Mouse (Mus musculus) testis, postnatal 10 days (tissue): ENCODE data around the gene Ncor2.

Experiments used
- DNase-seq: peaks from one replicate; pipeline ENCODE4 v3.0.0; 2021; ENCODE audit warnings: low spot score

Gene Ncor2

GRCm38 (mm10) chr5:125063015-125063414 lies 116.0 kb downstream of the Ncor2 start:
- DNase-seq, result no peak

GRCm38 (mm10) chr5:125058267-125058668 lies 120.8 kb downstream of the Ncor2 start:
- DNase-seq, result peak; percentile 79

GRCm38 (mm10) chr5:125057555-125058266 lies 121.3 kb downstream of the Ncor2 start:
- DNase-seq, result no peak

- DNase-seq, result peak; percentile 72
These were observed 122.1 kb downstream of the Ncor2 start for GRCm38 (mm10) chr5:125056696-125057554.

GRCm38 (mm10) chr5:125056331-125056695 lies 122.7 kb downstream of the Ncor2 start:
- DNase-seq, result no peak

GRCm38 (mm10) chr5:125055901-125056300 lies 123.1 kb downstream of the Ncor2 start:
- DNase-seq, result no peak

GRCm38 (mm10) chr5:125053661-125054060 lies 125.4 kb downstream of the Ncor2 start:
- DNase-seq, result no peak

GRCm38 (mm10) chr5:125052603-125053488 lies 126.2 kb downstream of the Ncor2 start:
- DNase-seq, result peak; percentile 73

GRCm38 (mm10) chr5:125052237-125052602 lies 126.8 kb downstream of the Ncor2 start:
- DNase-seq, result no peak

GRCm38 (mm10) chr5:125049481-125049880 lies 129.5 kb downstream of the Ncor2 start:
- DNase-seq, result no peak

GRCm38 (mm10) chr5:125046436-125046835 lies 132.6 kb downstream of the Ncor2 start:
- no peak for DNase-seq

- no peak for DNase-seq
These were observed 133.8 kb downstream of the Ncor2 start for GRCm38 (mm10) chr5:125045202-125045601.

GRCm38 (mm10) chr5:125043448-125043847 lies 135.6 kb downstream of the Ncor2 start:
- no peak for DNase-seq

GRCm38 (mm10) chr5:125041578-125041977 lies 137.4 kb downstream of the Ncor2 start:
- no peak for DNase-seq

- DNase-seq, result peak; percentile 88
These were observed 138.9 kb downstream of the Ncor2 start for GRCm38 (mm10) chr5:125040128-125040584.

- no peak for DNase-seq
These were observed 139.5 kb downstream of the Ncor2 start for GRCm38 (mm10) chr5:125039377-125040027.

GRCm38 (mm10) chr5:125036483-125036882 lies 142.5 kb downstream of the Ncor2 start:
- DNase-seq, result no peak

GRCm38 (mm10) chr5:125028911-125029310 lies 150.1 kb downstream of the Ncor2 start:
- DNase-seq, result no peak

- no peak for DNase-seq
These were observed 150.6 kb downstream of the Ncor2 start for GRCm38 (mm10) chr5:125028371-125028770.

GRCm38 (mm10) chr5:125024002-125024401 lies 155.0 kb downstream of the Ncor2 start:
- no peak for DNase-seq

GRCm38 (mm10) chr5:125021298-125021697 lies 157.7 kb downstream of the Ncor2 start:
- no peak for DNase-seq

- no peak for DNase-seq
These were observed 159.9 kb downstream of the Ncor2 start for GRCm38 (mm10) chr5:125019099-125019498.
